Mouse (Mus musculus) ovary, adult 2 months (tissue): ENCODE measurements around the gene Zfp459. TPM values are rescaled to one million over a fixed set of nuclear protein-coding genes. Genes with fewer than 3 reads are reported as not detected.

Experiments used
- polyA plus RNA-seq: library from polyadenylated mRNA; depleted of rRNA; stranded (reverse); fragments of >200 nt; gene quantifications from 2 replicates; pipeline ENCODE4 v1.2.3, GENCODE M21; 2012; rRNA removed

Gene Zfp459
- polyA plus RNA-seq: 0.20 and 0.44 TPM in 2 replicates

DNA sequence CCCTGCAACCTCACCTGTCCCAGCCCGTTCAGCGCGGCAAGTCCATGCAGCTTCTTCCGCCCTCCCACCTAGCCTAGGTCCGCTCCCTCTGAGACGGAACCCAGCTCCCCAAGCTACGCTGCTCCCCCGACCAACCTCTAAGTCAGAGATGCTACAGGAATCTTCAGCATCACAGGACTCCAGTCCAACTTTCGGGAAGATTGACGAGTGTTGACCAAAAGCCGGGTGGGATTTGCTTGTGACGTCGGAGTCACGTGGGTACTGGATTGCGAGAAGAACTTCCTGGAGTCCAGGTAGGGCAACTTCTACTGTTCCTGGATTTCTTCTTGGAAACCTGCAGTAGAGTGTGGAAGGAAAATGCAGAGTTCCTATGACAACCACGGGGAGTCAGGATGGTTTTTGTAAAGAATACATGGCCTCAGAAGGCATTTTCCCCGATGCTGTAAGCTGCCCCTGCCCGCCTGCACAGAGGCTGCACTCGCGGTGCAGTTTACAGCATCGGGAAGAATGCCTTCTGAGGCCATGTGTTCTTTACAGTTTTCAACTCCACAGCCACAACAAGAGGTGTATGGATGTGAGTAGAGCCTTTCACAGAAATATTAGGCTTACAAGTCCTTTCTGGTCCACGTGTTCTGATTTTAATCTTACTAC lies at the start of gene Zfp459:
TSS of gene Zfp459 (minus strand) at position 212 of the 651 bp plus-strand sequence.

DNA sequence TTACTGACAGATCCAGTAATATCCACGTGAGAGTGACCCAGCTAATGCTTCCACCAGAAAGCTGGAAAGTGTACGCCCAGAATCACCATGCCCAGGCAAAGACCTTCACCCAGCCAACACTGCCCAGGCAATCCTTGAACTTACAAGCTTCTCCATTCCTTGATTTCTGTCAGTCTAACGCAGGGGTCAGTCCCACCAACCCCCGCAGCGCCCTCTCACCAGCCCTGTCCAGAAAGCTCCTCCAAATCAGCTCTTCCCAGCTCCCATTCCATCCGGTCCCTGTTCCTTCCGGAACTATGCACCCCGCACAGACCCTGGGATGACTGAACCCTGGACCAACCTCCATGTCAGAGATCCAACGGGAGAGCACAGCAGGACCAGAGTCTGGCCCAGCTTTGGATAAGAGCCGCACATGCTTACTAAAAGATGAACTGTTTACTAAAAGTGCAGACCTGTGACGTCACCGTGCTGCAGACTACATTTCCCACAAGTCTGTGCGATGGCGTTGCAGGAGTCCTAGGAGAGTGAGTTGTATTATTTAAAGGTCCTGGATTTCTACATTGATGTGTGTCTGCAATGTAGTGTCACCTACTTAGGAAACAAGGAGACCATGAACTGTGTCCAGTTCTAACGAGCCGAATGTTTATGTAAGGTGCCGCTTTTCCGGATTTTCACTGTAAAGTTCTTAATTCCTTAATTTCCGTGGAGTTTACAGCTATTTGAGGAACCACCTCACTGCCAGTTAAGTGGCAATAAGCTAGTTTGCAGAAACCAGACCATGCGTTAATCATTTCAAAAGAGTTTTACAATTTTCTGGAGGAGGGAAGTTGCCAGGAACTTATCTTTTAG lies 30.2 kb upstream of the Zfp459 start, which contains the start of gene Zfp874a:
TSS of gene Zfp874a (minus strand) at position 453 of the 849 bp plus-strand sequence.

DNA sequence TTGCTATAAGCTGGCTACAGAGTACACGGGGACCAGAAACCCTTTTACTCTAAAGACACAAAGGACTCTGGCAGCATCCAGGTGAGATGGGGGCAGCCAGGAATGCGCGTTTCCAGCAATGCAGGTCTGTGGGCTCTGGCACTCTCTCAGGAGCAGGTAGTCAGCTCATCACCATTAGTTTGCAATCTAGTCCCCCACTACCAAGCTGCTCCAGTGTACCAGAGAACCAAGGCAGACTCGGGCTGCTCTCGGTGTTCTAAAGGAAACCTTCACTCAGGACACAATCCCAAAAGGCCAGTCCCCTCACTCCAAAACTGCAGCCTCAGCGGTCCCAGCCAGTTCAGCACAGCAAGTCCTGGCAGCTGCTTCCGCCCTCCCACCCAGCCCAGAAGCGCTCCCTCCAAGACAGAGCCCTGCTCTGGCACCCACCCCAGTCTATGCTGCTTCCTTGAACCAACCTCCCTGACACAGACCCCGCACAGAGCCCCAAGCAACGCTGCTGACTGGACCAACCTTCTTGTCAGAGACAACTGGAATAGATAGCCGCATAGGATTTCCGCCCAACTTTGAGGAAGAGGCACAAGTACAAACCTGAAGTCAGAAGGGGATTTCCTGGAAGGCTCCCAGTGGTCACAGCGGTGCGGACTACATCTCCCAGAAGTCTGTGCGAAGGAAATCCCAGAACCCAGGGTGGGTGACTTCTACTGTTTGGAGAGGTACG lies 21.9 kb downstream of the Zfp459 start, which contains the start of gene Zfp429:
TSS of gene Zfp429 (minus strand) at position 637 of the 721 bp plus-strand sequence.

DNA sequence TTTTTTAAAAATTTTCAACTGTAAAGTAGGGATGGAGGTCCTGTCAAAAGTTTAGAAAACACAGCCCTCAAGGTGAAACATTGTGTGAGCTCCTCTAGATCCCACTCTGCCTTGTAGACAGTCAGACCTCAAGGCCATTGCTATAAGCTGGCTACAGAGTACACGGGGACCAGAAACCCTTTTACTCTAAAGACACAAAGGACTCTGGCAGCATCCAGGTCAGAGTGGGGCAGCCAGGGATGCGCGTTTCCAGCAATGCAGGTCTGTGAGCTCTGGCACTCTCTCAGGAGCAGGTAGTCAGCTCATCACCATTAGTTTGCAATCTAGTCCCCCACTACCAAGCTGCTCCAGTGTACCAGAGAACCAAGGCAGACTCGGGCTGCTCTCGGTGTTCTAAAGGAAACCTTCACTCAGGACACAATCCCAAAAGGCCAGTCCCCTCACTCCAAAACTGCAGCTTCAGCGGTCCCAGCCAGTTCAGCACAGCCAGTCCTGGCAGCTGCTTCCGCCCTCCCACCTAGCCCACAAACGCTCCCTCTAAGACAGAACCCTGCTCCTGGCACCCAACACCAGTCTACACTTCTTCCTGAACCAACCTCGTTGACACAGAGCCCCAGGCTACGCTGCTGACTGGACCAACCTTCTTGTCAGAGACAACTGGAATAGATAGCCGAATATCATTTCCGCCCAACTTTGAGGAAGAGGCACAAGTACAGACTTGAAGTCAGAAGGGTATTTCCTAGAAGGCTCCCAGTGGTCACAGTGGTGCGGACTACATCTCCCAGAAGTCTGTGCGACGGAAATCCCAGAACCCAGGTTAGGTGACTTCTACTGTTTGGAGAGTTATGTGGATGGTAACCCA lies 45.9 kb downstream of the Zfp459 start, which contains the start of the genes Gm28041 and Zfp456:
TSS of gene Gm28041 (minus strand) at position 684 of the 862 bp plus-strand sequence.
TSS of gene Zfp456 (minus strand) at position 761 of the 862 bp plus-strand sequence.

DNA sequence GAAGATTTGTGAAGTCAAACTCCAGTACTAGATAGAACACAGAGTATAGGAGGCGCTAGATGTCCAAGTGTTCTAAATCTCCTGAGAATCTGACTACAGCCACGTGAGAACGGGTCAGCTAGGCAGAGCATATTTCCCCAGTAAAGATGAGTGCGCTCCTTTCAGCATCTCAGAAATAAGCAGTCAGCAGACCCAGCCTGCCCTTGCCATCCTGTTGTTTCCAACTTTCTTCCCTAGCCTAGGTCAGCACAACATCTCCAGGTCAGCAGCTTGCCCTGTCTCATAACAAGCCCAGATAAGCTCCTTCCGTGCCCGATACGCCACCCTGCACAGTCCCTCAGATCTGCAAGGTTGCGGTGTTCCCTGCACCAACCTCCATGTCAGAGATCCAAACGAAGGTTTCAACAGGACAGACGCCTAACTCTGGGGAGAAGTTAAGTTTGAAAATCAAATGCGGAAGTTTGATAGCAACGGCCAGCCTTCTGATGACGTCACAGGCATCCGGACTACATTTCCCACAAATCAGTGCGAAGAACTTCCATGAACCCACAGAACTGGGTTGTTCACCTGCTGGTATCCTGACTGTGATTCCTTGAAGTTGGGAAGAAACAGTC lies 61.0 kb downstream of the Zfp459 start, which contains the start of the genes Gm28044 and Zfp953:
TSS of gene Gm28044 (minus strand) at position 406 of the 614 bp plus-strand sequence.
TSS of gene Zfp953 (minus strand) at position 475 of the 614 bp plus-strand sequence.

Other genes starting within 250 kb of the Zfp459 start
- gene Rsl1, start 248.2 kb downstream of the Zfp459 start, polyA plus RNA-seq: 0.36 and 0.61 TPM in 2 replicates
- 0.10 and 0.23 TPM in 2 replicates for gene Zfp455, start 226.9 kb downstream of the Zfp459 start, polyA plus RNA-seq
- 0.37 and 0.39 TPM in 2 replicates for gene Zfp458, start 143.0 kb downstream of the Zfp459 start, polyA plus RNA-seq
- 1.1 and 1.5 TPM in 2 replicates for gene Zfp457, start 114.9 kb downstream of the Zfp459 start, polyA plus RNA-seq
- gene Zfp595, start 88.8 kb downstream of the Zfp459 start, polyA plus RNA-seq: 0.23 and 0.29 TPM in 2 replicates
- gene Gm28044, start 60.9 kb downstream of the Zfp459 start, polyA plus RNA-seq: not detected in 2 replicates
- gene Zfp953, start 60.8 kb downstream of the Zfp459 start, polyA plus RNA-seq: 0.10 and 0.12 TPM in 2 replicates
- gene Gm28041, start 45.7 kb downstream of the Zfp459 start, polyA plus RNA-seq: not detected in 2 replicates
- 0.05 and 0.34 TPM in 2 replicates for gene Zfp456, start 45.6 kb downstream of the Zfp459 start, polyA plus RNA-seq
- 0.67 and 0.81 TPM in 2 replicates for gene Zfp429, start 21.6 kb downstream of the Zfp459 start, polyA plus RNA-seq
- gene Zfp874a, start 30.2 kb upstream of the Zfp459 start, polyA plus RNA-seq: 0.49 and 0.68 TPM in 2 replicates
- gene Zfp874b, start 62.8 kb upstream of the Zfp459 start, polyA plus RNA-seq: 2.3 and 2.8 TPM in 2 replicates
- gene Zfp58, start 79.1 kb upstream of the Zfp459 start, polyA plus RNA-seq: 0.70 and 0.79 TPM in 2 replicates
- not detected in 2 replicates for gene Gm26965, start 104.7 kb upstream of the Zfp459 start, polyA plus RNA-seq
- 12.3 and 25.6 TPM in 2 replicates for gene Zfp87, start 104.8 kb upstream of the Zfp459 start, polyA plus RNA-seq
- 3.1 and 4.7 TPM in 2 replicates for gene Zfp748, start 132.4 kb upstream of the Zfp459 start, polyA plus RNA-seq
- 0.05 and 0.14 TPM in 2 replicates for gene Zfp729b, start 188.3 kb upstream of the Zfp459 start, polyA plus RNA-seq
- not detected in 2 replicates for gene Gm49345, start 216.4 kb upstream of the Zfp459 start, polyA plus RNA-seq
- 0.46 and 1.1 TPM in 2 replicates for gene Zfp729a, start 216.4 kb upstream of the Zfp459 start, polyA plus RNA-seq